Mouse (Mus musculus) thymus, postnatal 14 days (tissue): ENCODE measurements at regions not wholly inside any gene's neighbourhood (a gene's known extent, or its start where the extent isn't known, plus 50 kb on each side); places are given as distances from the start of the nearest gene placed in this dataset.

ENCODE experiments used
- DNase-seq: peaks from one replicate; pipeline ENCODE4 v3.0.0; 2021

- DNase-seq, result no peak
Observed at GRCm38 (mm10) chr8:103272305-103273079, 487.1 kb upstream of the Cdh11 start.

- no peak for DNase-seq
Observed at GRCm38 (mm10) chr8:103273476-103273875, 488.0 kb upstream of the Cdh11 start.

- DNase-seq, result no peak
Observed at GRCm38 (mm10) chr8:103281801-103282200, 496.4 kb upstream of the Cdh11 start.

DNA sequence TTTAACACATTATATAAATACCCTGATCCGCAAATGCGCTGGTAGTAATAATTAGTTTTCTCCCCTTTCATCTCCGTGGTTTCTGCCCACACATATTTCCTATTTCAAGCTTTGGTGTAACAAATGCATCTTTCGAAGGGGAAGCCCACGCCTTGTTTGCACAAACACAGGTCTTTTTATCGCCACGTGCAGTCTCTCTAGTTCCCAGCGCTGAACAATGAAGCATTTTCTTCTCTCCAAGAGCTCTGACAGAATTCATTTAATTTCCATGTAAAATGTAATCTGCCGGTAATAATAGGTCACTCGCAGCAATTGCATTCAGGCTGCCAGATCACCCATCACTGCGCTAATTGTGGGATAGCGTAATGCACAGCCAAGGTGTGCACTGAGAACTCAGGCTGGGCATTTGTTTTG is 503.1 kb upstream of the Cdh11 start:
- DNase-seq, result no peak

GRCm38 (mm10) chr8:103292896-103293295 is 507.5 kb upstream of the Cdh11 start:
- no peak for DNase-seq

DNA sequence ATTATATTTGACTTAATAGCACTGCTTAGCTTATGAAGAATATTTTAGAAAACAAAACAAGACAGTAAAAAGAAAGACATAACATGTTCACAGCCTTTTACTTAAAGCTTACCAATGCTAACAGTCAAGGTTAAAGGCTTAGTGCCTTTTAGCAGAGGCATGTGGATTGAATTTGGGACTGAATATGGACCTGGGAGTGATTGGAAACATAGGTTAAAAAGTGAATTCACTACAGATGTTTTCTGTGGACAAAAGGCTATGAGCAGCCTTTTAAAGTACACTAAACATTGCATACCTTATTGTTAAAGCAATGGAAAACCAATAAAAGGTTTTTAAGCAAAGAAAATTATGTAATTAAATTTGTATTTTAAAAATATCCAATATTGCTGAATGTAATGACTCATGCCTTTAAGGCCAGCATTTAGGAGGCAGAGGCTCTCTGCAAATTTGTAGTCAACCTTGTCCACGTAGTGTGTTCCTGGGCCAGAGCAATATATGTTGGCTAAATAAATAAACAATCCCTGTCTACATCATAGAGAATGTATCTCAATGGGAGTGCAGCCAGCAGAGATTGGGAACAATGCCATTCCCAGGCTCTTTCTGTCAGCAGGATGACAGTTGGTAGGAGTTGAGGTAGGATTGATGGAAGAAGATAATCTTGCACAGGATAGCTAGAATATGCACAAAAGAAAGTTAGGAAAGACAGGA is 521.2 kb upstream of the Cdh11 start:
- DNase-seq, result no peak

- DNase-seq, result no peak
Observed at GRCm38 (mm10) chr8:103313576-103313975, 528.1 kb upstream of the Cdh11 start.

DNA sequence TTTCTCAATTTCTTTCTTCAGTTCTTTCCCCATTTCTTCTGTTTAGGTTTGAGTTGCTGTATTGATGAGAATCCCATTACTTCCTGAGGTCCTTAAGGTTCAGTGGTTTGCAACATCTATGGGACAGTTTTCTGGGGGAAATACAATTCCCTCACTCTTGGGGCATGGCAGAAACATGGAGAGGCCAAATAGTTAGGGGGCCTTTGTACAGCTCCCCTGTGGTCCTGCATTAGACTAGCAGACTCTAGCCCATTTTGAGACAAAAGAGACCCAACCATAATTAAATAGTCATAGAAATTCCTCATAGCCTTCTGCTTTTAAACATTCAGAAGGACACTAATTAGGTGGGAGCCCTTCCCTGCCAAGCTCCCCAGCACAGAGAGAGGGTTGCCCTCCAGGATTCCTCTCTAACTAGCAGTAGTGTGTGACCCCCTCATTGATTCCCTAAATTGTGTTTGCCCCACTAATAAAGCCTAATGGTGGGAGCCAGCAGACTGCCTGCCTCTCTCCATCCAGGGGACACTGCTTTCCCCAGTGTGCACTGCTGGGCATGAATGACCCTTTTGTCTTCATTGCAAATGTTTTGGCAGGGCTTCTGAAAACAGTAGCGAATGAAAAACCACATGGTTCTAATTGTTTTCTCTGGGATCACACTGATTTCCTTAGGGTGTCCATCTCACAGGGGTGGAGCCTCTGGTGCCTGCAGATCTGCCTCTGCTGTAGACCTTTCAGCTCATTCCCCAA is 529.0 kb upstream of the Cdh11 start:
- DNase-seq, result no peak

DNA sequence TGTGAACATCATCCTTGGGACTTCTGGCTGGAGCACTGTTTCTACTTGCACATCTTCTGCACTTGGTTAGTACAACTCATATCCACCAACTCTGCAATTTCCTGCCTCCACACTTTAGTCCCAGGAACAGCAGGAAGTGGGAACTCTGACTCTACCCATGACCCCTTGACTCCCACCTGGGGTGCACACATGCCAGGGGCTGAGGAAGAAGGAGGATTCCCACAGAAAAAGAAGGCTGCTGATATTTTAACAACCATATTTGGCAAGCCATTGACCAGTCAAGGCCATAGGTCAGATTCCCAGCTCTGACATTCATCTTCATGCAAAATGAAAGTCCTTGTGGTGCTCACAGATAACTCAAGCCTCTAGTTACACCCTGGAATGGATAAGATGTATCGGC is 530.3 kb upstream of the Cdh11 start:
- no peak for DNase-seq

DNA sequence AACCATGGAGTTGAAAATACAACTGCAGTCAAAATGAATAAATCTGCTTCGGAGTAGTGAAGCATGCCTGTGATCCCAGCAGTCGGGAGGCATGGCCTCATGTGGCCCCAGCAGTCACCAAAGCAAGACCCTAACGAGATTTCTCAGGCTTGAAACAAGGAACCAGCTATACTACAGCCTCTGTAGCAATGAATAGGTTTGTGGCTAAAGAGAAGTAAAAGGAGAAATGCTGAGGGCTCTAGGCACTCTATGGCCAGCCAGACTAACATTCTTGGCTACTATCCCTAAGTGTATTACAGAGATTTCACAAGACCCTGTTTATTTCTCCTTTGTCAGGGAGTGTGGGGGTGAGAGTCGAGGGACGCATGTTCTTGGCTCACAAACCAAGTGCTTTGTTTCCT is 531.2 kb upstream of the Cdh11 start:
- no peak for DNase-seq

DNA sequence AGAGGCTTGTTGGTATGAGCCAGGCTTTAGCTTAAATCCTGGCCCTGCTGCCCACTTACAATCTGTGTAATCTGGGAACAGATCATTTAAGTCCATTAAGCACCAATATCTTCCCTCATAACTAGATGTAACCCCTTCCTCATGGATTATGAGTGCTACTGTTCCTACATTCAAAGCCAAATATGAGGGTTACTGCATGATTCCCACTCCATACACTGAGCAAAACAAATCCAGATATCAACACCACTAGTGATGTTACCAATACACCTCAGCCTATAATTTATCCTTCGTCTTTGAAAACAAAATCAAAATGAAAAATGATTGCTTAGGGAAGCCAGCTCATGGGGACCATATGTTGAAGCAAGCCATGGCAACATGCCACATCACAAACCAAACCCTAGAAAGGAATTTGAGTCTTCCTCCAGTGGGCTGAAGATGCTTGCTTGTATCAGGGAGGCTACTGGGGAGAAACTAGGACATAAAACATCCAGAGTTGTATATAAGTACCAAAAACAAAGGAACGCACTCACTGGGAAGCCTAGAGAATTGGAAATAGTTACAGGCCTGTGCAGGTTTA is 531.8 kb upstream of the Cdh11 start:
- DNase-seq, result no peak

GRCm38 (mm10) chr8:103324016-103324665 is 538.7 kb upstream of the Cdh11 start:
- DNase-seq, result no peak

DNA sequence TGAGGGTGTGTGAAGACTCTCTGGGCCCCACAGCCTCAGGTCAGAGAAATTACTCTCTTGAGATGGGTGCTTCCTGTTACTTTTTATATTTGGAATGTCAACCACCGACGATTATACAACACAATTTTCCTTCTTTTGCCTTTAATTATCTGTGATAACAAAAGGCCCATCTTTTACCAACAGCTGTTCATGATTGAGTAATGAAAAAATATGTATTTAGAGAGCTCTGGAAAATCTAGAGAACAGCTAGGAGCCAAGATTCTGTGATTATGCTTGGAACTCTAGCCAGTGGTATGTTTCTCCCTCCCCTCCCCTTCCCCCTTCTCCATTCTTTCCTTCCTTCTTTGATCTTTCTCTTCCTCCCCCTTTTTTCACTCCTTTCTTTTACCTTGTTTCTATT is 546.0 kb upstream of the Cdh11 start:
- DNase-seq, result no peak

DNA sequence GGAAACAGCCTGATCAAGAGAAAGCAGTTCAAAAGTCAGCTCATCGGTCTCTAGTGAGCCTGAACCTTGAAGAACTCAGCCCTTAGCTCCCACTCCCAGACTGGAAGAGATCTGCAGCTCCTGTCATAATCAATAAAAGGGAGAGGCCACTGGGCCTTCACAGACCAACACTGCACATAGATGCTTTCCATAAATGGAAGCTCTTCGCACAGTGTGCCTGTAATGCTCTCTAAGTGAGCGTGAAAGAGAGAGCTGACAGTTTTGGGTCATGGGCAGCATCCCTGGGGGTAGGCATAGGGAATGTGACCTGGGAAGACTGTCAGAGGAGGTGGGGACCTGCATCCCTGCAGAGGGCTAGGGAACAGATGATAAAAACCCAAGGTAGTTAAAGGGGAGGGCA is 551.9 kb upstream of the Cdh11 start:
- no peak for DNase-seq

DNA sequence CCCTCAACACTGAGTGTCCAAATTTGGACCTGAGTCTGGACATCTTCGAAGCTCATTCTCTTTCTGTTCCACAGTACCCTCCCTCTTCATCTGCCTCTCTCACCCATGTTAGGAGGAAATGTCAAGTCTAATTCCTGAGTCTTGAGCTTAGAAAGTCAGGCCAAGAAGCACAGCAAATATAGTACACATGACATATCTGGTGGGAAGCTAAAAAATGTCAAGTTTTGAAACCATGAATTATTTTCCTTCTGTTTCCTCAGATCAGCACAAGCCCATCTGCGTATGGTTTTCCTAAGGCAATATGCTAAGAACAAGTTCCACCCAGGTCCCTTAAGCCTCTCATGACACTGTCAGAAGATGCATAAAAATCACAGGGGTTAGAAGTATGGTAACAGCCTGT is 553.6 kb upstream of the Cdh11 start:
- DNase-seq, result no peak

- DNase-seq, result no peak
Observed at GRCm38 (mm10) chr8:103339951-103340350, 554.5 kb upstream of the Cdh11 start.

DNA sequence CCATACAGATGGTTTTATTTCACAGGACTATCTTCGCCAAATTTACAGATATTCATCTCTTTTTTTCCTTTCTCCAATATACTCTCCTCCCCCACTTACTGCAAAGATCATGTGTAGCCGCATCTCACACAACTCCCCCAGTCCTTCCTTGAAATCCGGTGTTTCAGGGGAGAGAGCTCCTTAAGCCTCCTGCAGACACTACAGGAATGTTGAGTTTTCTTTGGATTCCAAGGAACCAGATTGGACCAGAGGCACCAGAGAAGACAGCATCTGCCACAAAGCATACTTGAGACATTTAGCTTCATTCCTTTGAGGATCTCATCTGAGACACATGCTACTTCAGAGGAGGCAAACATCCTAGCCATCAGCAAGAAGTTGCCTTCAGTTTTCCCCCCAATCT is 558.4 kb upstream of the Cdh11 start:
- DNase-seq, result no peak

DNA sequence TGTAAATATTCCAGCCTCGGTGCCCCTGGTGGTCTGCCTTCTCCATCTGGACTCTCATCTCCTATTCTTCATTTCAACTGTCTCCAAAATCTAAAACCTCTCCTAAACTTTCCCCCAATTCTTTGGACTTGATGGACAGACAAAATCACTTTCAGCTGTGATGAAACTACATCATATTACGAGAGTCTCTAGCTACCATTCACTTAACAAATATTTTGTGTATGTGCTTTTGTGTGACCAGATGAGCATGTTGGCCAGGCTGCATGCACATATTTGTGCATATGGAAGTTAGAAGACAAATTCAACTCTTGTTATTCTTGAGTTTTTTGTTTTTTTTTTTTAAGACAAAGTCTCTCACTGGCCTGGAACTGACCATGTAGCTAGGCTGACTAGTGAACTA is 559.4 kb upstream of the Cdh11 start:
- DNase-seq, result no peak

- DNase-seq, result no peak
Observed at GRCm38 (mm10) chr8:103347158-103347871, 561.9 kb upstream of the Cdh11 start.

GRCm38 (mm10) chr8:103361713-103362112 is 576.3 kb upstream of the Cdh11 start:
- DNase-seq, result no peak

- no peak for DNase-seq
Observed at GRCm38 (mm10) chr8:103370394-103370793, 585.0 kb upstream of the Cdh11 start.

- no peak for DNase-seq
Observed at GRCm38 (mm10) chr8:103373007-103373406, 587.6 kb upstream of the Cdh11 start.
